Mouse (Mus musculus) olfactory bulb, adult 2 months (tissue): ENCODE results near the gene Cenps.

Experiments used
- CTCF ChIP-seq: fragments of 200-500 bp; IDR thresholded peaks from 2 replicates; pipeline ENCODE4 v1.5.1; 2012; ENCODE audit warnings: low read depth, mild to moderate bottlenecking, low read length, moderate library complexity; ENCODE audit not compliant: insufficient read depth
- POLR2A ChIP-seq: fragments of 200-500 bp; IDR thresholded peaks from 2 replicates; pipeline ENCODE4 v1.6.1; 2012; ENCODE audit warnings: mild to moderate bottlenecking, low read depth, low read length, moderate library complexity; ENCODE audit not compliant: insufficient read depth

GRCm38 (mm10) chr4:149079629-149080028 is 57.8 kb downstream of the Cenps start:
- no peak for TF ChIP-seq POLR2A
- TF ChIP-seq CTCF, result no peak
